Mouse (Mus musculus) hindbrain, embryonic 16.5 days (tissue): ENCODE data around the gene C1qtnf9. TPM values are rescaled to one million over a fixed set of nuclear protein-coding genes. Genes with fewer than 3 reads are reported as not detected.
A peak's percentile ranks its signal among the peaks of the same experiment; 100 is the strongest.

Source experiments
- ATAC-seq: fragments of 200-750 bp; cut with Nextera tagmentation; 2 replicates; pipeline ENCODE4 v1.8.0; 2017; ENCODE audit warnings: moderate TSS enrichment, moderate library complexity
- H3K27ac ChIP-seq: fragments of 300-500 bp; sonication (generic); 2 replicates; pipeline ENCODE4 v1.5.1; 2014; ENCODE audit warnings: low read depth, mild to moderate bottlenecking, control low read depth, low read length, moderate library complexity
- H3K27me3 ChIP-seq: fragments of 300-500 bp; sonication (generic); replicated peaks from 2 replicates; pipeline ENCODE4 v1.6.1; 2014; ENCODE audit warnings: low read length; ENCODE audit not compliant: control insufficient read depth, insufficient read depth
- H3K36me3 ChIP-seq: fragments of 300-500 bp; sonication (generic); 2 replicates; pipeline ENCODE4 v1.6.1; 2014; ENCODE audit warnings: mild to moderate bottlenecking, low read length, moderate library complexity, mixed read lengths; ENCODE audit not compliant: control insufficient read depth, insufficient read depth
- H3K4me1 ChIP-seq: fragments of 300-500 bp; sonication (generic); 2 replicates; pipeline ENCODE4 v1.6.1; 2014; ENCODE audit warnings: low read depth, low read length; ENCODE audit not compliant: control insufficient read depth, insufficient read depth
- H3K4me2 ChIP-seq: fragments of 300-500 bp; sonication (generic); 2 replicates; pipeline ENCODE4 v1.6.1; 2014; ENCODE audit warnings: mild to moderate bottlenecking, low read length, control low read depth, moderate library complexity
- H3K4me3 ChIP-seq: fragments of 300-500 bp; sonication (generic); 2 replicates; pipeline ENCODE4 v1.5.1; 2014; ENCODE audit warnings: mild to moderate bottlenecking, low read length, control low read depth, moderate library complexity
- H3K9ac ChIP-seq: fragments of 300-500 bp; sonication (generic); 2 replicates; pipeline ENCODE4 v1.6.1; 2014; ENCODE audit warnings: low read depth, mild to moderate bottlenecking, control low read depth, low read length, moderate library complexity
- H3K9me3 ChIP-seq: fragments of 300-500 bp; sonication (generic); 2 replicates; pipeline ENCODE4 v1.6.1; 2014; ENCODE audit warnings: mild to moderate bottlenecking, low read length, moderate library complexity; ENCODE audit not compliant: control insufficient read depth
- WGBS: fragments of 180-500 bp; shearing (Covaris S2); extraction: QIAGEN DNeasy Blood & Tissue Kit; methylation state at CpG from one replicate; pipeline ENCODE4 v1.1.7; 2014; 5-methylcytosine and 5-hydroxymethylcytosine counted together
- polyA plus RNA-seq: library from polyadenylated mRNA; unstranded; fragments of >200 nt; fragmentation: Nextera tagmentation; extraction: Ambion mirVana; gene quantifications from 2 replicates; pipeline ENCODE4 v1.2.1, GENCODE M21; 2015

C1qtnf9 gene
- polyA plus RNA-seq, 1 experiment from 2014 or later: 0.13 TPM

DNA sequence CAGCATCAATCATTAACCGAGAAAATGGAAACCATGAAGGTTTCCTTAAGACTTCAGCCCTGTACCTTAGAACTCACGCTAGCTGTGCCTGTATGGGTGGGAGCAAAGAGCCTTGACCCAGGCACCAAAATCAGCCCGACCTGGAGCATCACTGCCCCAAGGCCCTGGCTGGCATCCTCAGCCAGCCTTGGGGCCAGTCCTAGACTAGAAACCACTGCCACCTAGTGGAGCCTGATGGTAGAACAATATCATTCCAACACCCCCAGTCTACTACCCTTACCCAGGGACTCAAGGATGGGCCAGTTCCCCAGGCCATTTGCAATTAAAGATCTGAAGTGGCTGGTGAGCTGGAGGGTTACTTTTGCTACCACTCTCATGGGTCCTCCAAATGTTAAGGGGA lies 22.2 kb downstream of the C1qtnf9 start:
- Histone ChIP-seq H3K4me1 (peaks cover 3% of the 10 kb centered on the region; the same call in 1 of the 2 replicates), H3K36me3 (peaks cover 19% of the 10 kb centered on the region), H3K4me3 (no peak overlapping the region), H3K9me3 (no peaks in the 10 kb centered on the region), H3K27me3 (no peaks in the 10 kb centered on the region), H3K4me2 (no peak overlapping the region), H3K27ac (no peak overlapping the region), H3K9ac (no peak overlapping the region)
- peak; percentile 56; the same call in 1 of the 2 replicates for ATAC-seq
- WGBS: 44% methylated on average over 3 of the region's 3 CpGs

DNA sequence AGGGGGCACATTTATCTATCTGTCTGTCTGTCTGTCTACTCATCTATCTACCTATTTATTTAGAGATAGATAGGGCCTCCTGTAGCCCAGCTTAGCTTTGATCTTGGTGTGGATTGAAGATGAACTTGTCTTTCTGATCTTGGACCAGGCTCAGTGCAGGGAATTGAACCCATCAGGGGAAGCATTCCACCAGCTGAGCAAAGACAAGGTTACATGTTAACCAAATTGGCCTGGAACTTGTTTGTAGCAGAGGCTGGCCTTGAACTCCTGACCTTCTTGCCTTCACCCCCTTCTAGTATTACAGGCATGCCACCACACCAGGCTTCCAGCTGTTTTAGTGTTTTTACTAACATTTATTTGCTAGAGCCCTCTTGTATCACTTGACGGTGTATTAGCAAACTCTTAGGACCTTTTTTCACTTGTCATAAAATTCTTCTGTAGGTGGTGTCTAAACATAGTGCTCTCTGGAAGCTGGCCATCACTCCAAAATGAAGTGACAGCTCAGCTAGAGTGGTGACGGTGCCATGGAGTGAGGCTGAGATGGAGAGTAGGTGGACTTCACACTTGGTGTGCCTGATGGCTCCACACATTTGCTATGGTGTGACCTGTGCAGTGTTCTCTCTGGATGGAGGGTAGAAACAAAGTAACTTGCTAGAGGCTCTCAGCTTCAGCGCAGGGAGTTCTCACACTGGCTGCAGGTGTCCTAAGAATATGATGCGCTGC lies 28.8 kb downstream of the C1qtnf9 start:
- no peak for ATAC-seq

GRCm38 (mm10) chr14:60797596-60797995 lies 29.7 kb downstream of the C1qtnf9 start:
- Histone ChIP-seq H3K9me3 (no peaks in the 10 kb centered on the region), H3K9ac (no peak overlapping the region), H3K4me2 (no peak overlapping the region), H3K27me3 (no peaks in the 10 kb centered on the region), H3K4me1 (no peaks in the 10 kb centered on the region), H3K36me3 (peaks cover 3% of the 10 kb centered on the region), H3K27ac (no peak overlapping the region), H3K4me3 (no peak overlapping the region)
- no peak for ATAC-seq
- WGBS: 96% methylated on average over 5 of the region's 5 CpGs

More for the DNA sequence above, 28.8 kb downstream of the C1qtnf9 start:
- H3K4me3 ChIP-seq: no peak overlapping the region
- H3K36me3 ChIP-seq: peaks cover 7% of the 10 kb centered on the region
- H3K27ac ChIP-seq: no peak overlapping the region
- no peaks in the 10 kb centered on the region for H3K9me3 ChIP-seq
- no peak overlapping the region for H3K9ac ChIP-seq
- H3K27me3 ChIP-seq: no peaks in the 10 kb centered on the region
- 84% methylated on average over 4 of the region's 4 CpGs for WGBS
- H3K4me2 ChIP-seq: no peak overlapping the region
- no peaks in the 10 kb centered on the region for H3K4me1 ChIP-seq

- Histone ChIP-seq H3K4me3 (no peak overlapping the region), H3K4me2 (no peak overlapping the region), H3K36me3 (peaks cover 12% of the 10 kb centered on the region), H3K27me3 (no peaks in the 10 kb centered on the region), H3K9ac (no peak overlapping the region), H3K27ac (no peak overlapping the region), H3K4me1 (no peaks in the 10 kb centered on the region), H3K9me3 (no peaks in the 10 kb centered on the region)
- WGBS: 96% methylated on average over 4 of the region's 4 CpGs
- ATAC-seq: no peak
Observed at GRCm38 (mm10) chr14:60798721-60799120, 30.8 kb downstream of the C1qtnf9 start.

GRCm38 (mm10) chr14:60799762-60800728 lies 32.1 kb downstream of the C1qtnf9 start:
- H3K4me3 ChIP-seq: no peak overlapping the region
- H3K36me3 ChIP-seq: peaks cover 15% of the 10 kb centered on the region
- peak; percentile 45; the same call in 1 of the 2 replicates for ATAC-seq
- no peak overlapping the region for H3K27ac ChIP-seq
- H3K9me3 ChIP-seq: no peaks in the 10 kb centered on the region
- no peak overlapping the region for H3K4me2 ChIP-seq
- no peak overlapping the region for H3K9ac ChIP-seq
- 53% methylated on average over 9 of the region's 9 CpGs for WGBS
- H3K4me1 ChIP-seq: no peaks in the 10 kb centered on the region
- no peaks in the 10 kb centered on the region for H3K27me3 ChIP-seq

- H3K27me3 ChIP-seq: no peaks in the 10 kb centered on the region
- no peaks in the 10 kb centered on the region for H3K4me1 ChIP-seq
- H3K36me3 ChIP-seq: peaks cover 15% of the 10 kb centered on the region
- 94% methylated on average over 13 of the region's 13 CpGs for WGBS
- H3K9ac ChIP-seq: no peak overlapping the region
- no peaks in the 10 kb centered on the region for H3K9me3 ChIP-seq
- H3K27ac ChIP-seq: no peak overlapping the region
- ATAC-seq: no peak
- no peak overlapping the region for H3K4me2 ChIP-seq
- H3K4me3 ChIP-seq: no peak overlapping the region
Observed at GRCm38 (mm10) chr14:60802026-60802425, 34.1 kb downstream of the C1qtnf9 start.

DNA sequence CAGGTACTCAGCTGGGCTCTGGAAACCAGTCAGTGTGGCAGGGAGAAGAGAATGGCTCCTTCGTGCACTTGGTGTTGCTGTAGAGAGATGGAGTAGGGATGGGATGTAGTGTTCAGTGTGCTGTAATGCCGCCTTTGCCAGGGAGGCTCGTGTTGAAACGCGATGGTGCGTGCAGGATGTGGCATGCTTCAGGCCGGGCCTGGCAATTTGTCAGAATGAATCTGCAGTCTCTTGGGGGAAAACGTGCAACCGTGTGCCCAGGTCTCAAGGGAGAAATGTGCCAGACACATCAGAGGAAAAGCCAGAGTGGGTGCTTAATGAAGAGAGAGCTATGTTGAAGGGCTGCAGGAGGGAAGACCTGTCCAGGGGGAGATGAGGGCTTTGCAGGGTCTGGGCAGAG lies 37.0 kb downstream of the C1qtnf9 start:
- no peak for ATAC-seq
- H3K4me1 ChIP-seq: no peaks in the 10 kb centered on the region
- no peak overlapping the region for H3K27ac ChIP-seq
- H3K9ac ChIP-seq: no peak overlapping the region
- H3K4me3 ChIP-seq: no peak overlapping the region
- peaks cover 13% of the 10 kb centered on the region for H3K36me3 ChIP-seq
- H3K4me2 ChIP-seq: no peak overlapping the region
- no peaks in the 10 kb centered on the region for H3K9me3 ChIP-seq
- H3K27me3 ChIP-seq: no peaks in the 10 kb centered on the region
- WGBS: 89% methylated on average over 9 of the region's 9 CpGs

GRCm38 (mm10) chr14:60805871-60806270 lies 37.9 kb downstream of the C1qtnf9 start:
- 89% methylated on average over 1 of the region's 1 CpGs for WGBS
- no peak for ATAC-seq
- H3K36me3 ChIP-seq: peaks cover 13% of the 10 kb centered on the region

GRCm38 (mm10) chr14:60806891-60807344 lies 39.0 kb downstream of the C1qtnf9 start:
- H3K9me3 ChIP-seq: no peaks in the 10 kb centered on the region
- no peak overlapping the region for H3K4me3 ChIP-seq
- no peak for ATAC-seq
- WGBS: 58% methylated on average over 11 of the region's 11 CpGs
- no peaks in the 10 kb centered on the region for H3K4me1 ChIP-seq
- H3K36me3 ChIP-seq: peaks cover 13% of the 10 kb centered on the region
- H3K27ac ChIP-seq: no peak overlapping the region
- H3K9ac ChIP-seq: no peak overlapping the region
- no peaks in the 10 kb centered on the region for H3K27me3 ChIP-seq
- H3K4me2 ChIP-seq: no peak overlapping the region

More at GRCm38 (mm10) chr14:60805871-60806270, 37.9 kb downstream of the C1qtnf9 start:
- Histone ChIP-seq H3K9me3 (no peaks in the 10 kb centered on the region), H3K4me3 (no peak overlapping the region), H3K9ac (no peak overlapping the region), H3K27me3 (no peaks in the 10 kb centered on the region), H3K4me2 (no peak overlapping the region), H3K4me1 (no peaks in the 10 kb centered on the region), H3K27ac (no peak overlapping the region)
